Mouse (Mus musculus) C2C12 (cell line): Measurements from ENCODE around the gene Rpl38.

Source experiments
- CTCF ChIP-seq: IDR thresholded peaks from one replicate; pipeline ENCODE4 v1.5.1; 2011; ENCODE audit not compliant: control insufficient read depth, insufficient read depth, insufficient read length
- MAX ChIP-seq: IDR thresholded peaks from one replicate; pipeline ENCODE4 v1.6.1; 2011; ENCODE audit warnings: mild to moderate bottlenecking, control low read depth
- MYOG ChIP-seq: IDR thresholded peaks from one replicate; pipeline ENCODE4 v1.6.1; 2011; ENCODE audit not compliant: control insufficient read depth, insufficient read length; ENCODE audit errors: extremely low read depth
- USF1 ChIP-seq: IDR thresholded peaks from one replicate; pipeline ENCODE4 v1.6.1; 2011; ENCODE audit warnings: low read depth, mild to moderate bottlenecking, control low read depth, moderate library complexity

DNA sequence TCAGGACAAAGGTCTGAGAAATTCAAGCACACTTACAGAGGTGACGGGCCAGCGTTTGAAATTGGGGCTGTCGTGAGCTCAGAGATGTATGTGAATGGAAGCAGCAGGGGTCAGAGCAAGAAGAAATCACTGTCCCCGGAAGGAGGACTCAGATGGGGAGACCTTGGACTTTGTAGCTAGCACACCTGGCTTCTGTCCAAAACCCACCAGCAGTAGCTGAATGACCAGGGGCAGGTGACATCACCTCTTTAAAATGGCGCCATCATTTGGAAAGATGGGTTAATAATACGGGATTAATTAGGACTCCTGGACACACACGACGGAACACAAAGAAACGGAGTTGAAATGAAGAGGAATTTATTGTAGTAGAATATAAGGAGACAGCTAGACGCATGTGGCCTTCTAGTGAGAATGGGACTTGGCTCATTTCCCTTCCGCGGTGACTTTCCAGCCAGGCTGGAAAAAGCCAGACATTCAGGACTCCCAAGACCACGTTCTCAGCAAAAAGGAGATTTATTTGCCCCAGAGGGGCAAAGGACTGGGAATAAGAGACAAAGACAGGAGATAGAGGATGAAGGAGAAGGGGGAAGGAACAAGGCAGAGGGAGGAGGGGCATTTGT lies 42.1 kb upstream of the Rpl38 start:
- TF ChIP-seq MAX: no peak
- no peak for TF ChIP-seq CTCF
- no peak for TF ChIP-seq MYOG
- no peak for TF ChIP-seq USF1
